Mouse (Mus musculus): ENCODE results near the gene Ehbp1l1.

DNA sequence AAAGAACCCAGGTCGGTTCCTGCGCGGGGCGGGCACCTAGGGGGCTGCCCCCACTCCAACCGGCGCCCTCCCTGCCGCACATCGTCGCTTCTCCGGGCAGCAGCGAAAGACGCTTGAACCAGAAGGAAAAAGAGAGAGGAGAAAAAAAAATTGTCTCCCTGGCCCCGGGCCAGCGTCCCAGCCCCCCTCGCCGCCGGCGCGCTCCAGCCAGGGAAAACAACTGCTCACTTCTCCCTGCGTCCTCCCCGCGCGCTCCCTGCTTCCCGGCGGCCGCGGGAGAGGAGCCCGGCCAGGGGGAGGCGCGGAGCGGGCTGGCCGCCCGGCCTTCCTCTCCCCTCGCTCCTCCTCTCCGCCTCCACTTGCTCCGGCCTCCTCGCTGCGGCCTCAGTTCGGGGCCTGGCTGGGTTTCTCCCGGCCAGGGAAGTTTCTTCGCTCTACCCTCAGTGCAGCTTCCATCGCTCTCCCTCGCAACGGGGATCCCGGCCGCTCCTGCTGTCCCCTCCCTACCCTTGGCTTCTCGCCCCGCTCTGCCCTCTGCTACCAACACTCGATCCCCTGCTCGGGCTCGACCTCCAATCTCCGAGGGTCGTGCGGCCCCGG lies 15.6 kb upstream of the Ehbp1l1 start:
- TF ChIP-seq GATA1 (IDR thresholded peaks at IDR 0.05; ENCODE audit: borderline replicate concordance, low read length) (no peak), FLI1 (IDR thresholded peaks at IDR 0.05; ENCODE audit: low read length) (no peak)
